Comparison of ENCODE assay signal across 23 mouse cellular contexts in genomic region chr9:32815473-32815872, GRCm38 (mm10).
A peak's percentile ranks its signal among the peaks of the same experiment; 100 is the strongest.
DNase-seq lines count a peak whose midpoint lies in the region; ATAC-seq lines count a peak whose summit lies in the region.
"Had no signal": no experiment of that assay in that cellular context is flagged by ENCODE, and none has a peak within 500 bp of the region (broad histone marks: within the 10 kb centered on the region; RNA-seq: fewer than 3 reads in every experiment).

No protein-coding gene starts in this region.

- WGBS in hindbrain, embryonic 16.5 days, result 87% methylated on average over 5 of the region's 5 CpGs
- 83% methylated on average over 5 of the region's 5 CpGs for WGBS in hindbrain, embryonic 14.5 days

- peak; percentile 97 for ATAC-seq in CD4-positive, CD25-positive, alpha-beta regulatory T cell, adult 4 months
- ATAC-seq in hematopoietic stem cell, adult 5-6 weeks (replicated peaks in 1 of 2; ENCODE audit: insufficient read depth in 1 of 2, low FRiP score in 2 of 2, low TSS enrichment in 1 of 2, low read depth in 1 of 2, poor library complexity in 2 of 2, severe bottlenecking in 2 of 2), result peak; percentile 29 to 67; a peak in 3 of 4 replicates
- ATAC-seq in hindbrain, embryonic 16.5 days, result no peak
- no peak for ATAC-seq in granulocyte monocyte progenitor cell, adult 5-6 weeks (replicated peaks; ENCODE audit: poor library complexity, severe bottlenecking)
- ATAC-seq in hindbrain, embryonic 14.5 days (ENCODE audit: low FRiP score), result no peak
- ATAC-seq: intestine, postnatal 0 days had no signal

- no peak overlapping the region for H3K9ac ChIP-seq in hindbrain, embryonic 16.5 days (ENCODE audit: low read depth, low read length)
- H3K9ac ChIP-seq in hindbrain, embryonic 14.5 days, result no peak overlapping the region
- H3K9ac ChIP-seq: hindbrain, embryonic 15.5 days; neural tube, embryonic 12.5 days had no signal

- H3K27ac ChIP-seq in hindbrain, embryonic 16.5 days (ENCODE audit: low read depth, low read length), result no peak overlapping the region
- H3K27ac ChIP-seq in hindbrain, embryonic 14.5 days, result no peak overlapping the region
- H3K27ac ChIP-seq: hindbrain, embryonic 15.5 days; left cerebral cortex, adult 2 months; limb, embryonic 10.5 days; neural tube, embryonic 12.5 days had no signal

- H3K4me3 ChIP-seq in hindbrain, embryonic 16.5 days (ENCODE audit: low read length), result no peak overlapping the region
- H3K4me3 ChIP-seq in hindbrain, embryonic 14.5 days (replicated peaks; ENCODE audit: low read length), result no peak overlapping the region
- H3K4me3 ChIP-seq: heart, adult 2 months; hindbrain, embryonic 15.5 days; left cerebral cortex, adult 2 months; limb, embryonic 10.5 days; neural tube, embryonic 12.5 days had no signal

- H3K4me1 ChIP-seq in hindbrain, embryonic 16.5 days (ENCODE audit: control insufficient read depth, insufficient read depth, low read depth, low read length), result no peaks in the 10 kb centered on the region
- no peaks in the 10 kb centered on the region for H3K4me1 ChIP-seq in hindbrain, embryonic 14.5 days (replicated peaks; ENCODE audit: control insufficient read depth, insufficient read depth, low read length)
- H3K4me1 ChIP-seq: hindbrain, embryonic 15.5 days; neural tube, embryonic 12.5 days had no signal

- peak; percentile 32 for DNase-seq in natural killer cell, adult 2 months (ENCODE audit: low spot score in 2 of 2)
- peak; percentile 75 for DNase-seq in thymus, postnatal 14 days
- DNase-seq in kidney, postnatal 36 days, result no peak
- DNase-seq in hindbrain, embryonic 14.5 days (ENCODE audit: low spot score), result no peak
- DNase-seq: adrenal gland, adult 2 months; cerebellum, adult 11 months; cerebellum, postnatal 14 days; gastrocnemius, postnatal 25 days; heart, adult 2 months; heart, postnatal 36 days; kidney, postnatal 4 days; retina, postnatal 1 day; right cerebral cortex, postnatal 25 days had no signal

- H3K4me2 ChIP-seq in hindbrain, embryonic 16.5 days (ENCODE audit: low read length), result no peak overlapping the region
- H3K4me2 ChIP-seq in hindbrain, embryonic 14.5 days (replicated peaks), result no peak overlapping the region
- H3K4me2 ChIP-seq: hindbrain, embryonic 15.5 days; midbrain, embryonic 11.5 days; neural tube, embryonic 12.5 days had no signal

- no peaks in the 10 kb centered on the region for H3K36me3 ChIP-seq in hindbrain, embryonic 16.5 days (ENCODE audit: control insufficient read depth, insufficient read depth, low read length)
- no peaks in the 10 kb centered on the region for H3K36me3 ChIP-seq in hindbrain, embryonic 14.5 days (replicated peaks; ENCODE audit: control insufficient read depth, insufficient read depth)
- H3K36me3 ChIP-seq: hindbrain, embryonic 15.5 days; limb, embryonic 10.5 days; neural tube, embryonic 12.5 days had no signal

- 0 out of 2 replicates have a peak, but pooled peaks cover 2% of the 10 kb centered on the region for H3K27me3 ChIP-seq in hindbrain, embryonic 16.5 days (replicated peaks; ENCODE audit: control insufficient read depth, insufficient read depth, low read length)
- H3K27me3 ChIP-seq in hindbrain, embryonic 14.5 days (ENCODE audit: control insufficient read depth, insufficient read depth, low read length), result no peaks in the 10 kb centered on the region
- H3K27me3 ChIP-seq: hindbrain, embryonic 15.5 days; neural tube, embryonic 12.5 days had no signal

- H3K9me3 ChIP-seq in hindbrain, embryonic 16.5 days (ENCODE audit: control insufficient read depth, low read length), result no peaks in the 10 kb centered on the region
- H3K9me3 ChIP-seq in hindbrain, embryonic 14.5 days (ENCODE audit: control insufficient read depth, low read length), result no peaks in the 10 kb centered on the region
- H3K9me3 ChIP-seq: hindbrain, embryonic 15.5 days; limb, embryonic 10.5 days; neural tube, embryonic 12.5 days had no signal

Comparison
In these comparisons a context has a peak if more than half of its experiments do, and no peak if none do; other contexts are left out.
1. ATAC-seq: peak in CD4-positive, CD25-positive, alpha-beta regulatory T cell, adult 4 months (single experiment) and hematopoietic stem cell, adult 5-6 weeks (2 of 2); none in hindbrain, embryonic 16.5 days (single experiment), granulocyte monocyte progenitor cell, adult 5-6 weeks (single experiment) and hindbrain, embryonic 14.5 days (single experiment).
2. DNase-seq: peak in natural killer cell, adult 2 months (2 of 2) and thymus, postnatal 14 days (single experiment); none in kidney, postnatal 36 days (0 of 2) and hindbrain, embryonic 14.5 days (single experiment).